Mouse (Mus musculus): Measurements from ENCODE around the gene Fmnl2.

Fmnl2 gene

GRCm38 (mm10) chr2:53125998-53126397 is 268.3 kb downstream of the Fmnl2 start:
- ChIA-PET POLR2A (interaction anchor here in 1 of 4 experiments (0.8 kb wide), 1 partner anchor 65 kb away, joined by 3 read pairs; the partner anchor contains the start of gene Prpf40a), CTCF (interaction anchor here (0.6 to 3.2 kb wide), 7 partner anchors 9 to 376 kb away, joined by 3 to 15 read pairs (median 6); no protein-coding TSS in a partner anchor)

- POLR2A ChIA-PET: no interaction called here
These were observed 271.4 kb downstream of the Fmnl2 start for GRCm38 (mm10) chr2:53129070-53129469.

GRCm38 (mm10) chr2:53131567-53131966 is 273.9 kb downstream of the Fmnl2 start:
- ChIA-PET POLR2A (interaction anchor here in 1 of 4 experiments (1.3 kb wide), 1 partner anchor 9 kb away, joined by 3 read pairs; no protein-coding TSS in a partner anchor), CTCF (interaction anchor here in 1 of 4 experiments (1.9 kb wide), 1 partner anchor 10 kb away, joined by 4 read pairs; no protein-coding TSS in a partner anchor)

More at GRCm38 (mm10) chr2:53129070-53129469, 271.4 kb downstream of the Fmnl2 start:
- CTCF ChIA-PET: no interaction called here

- ChIA-PET CTCF (interaction anchor here in 1 of 4 experiments (1.0 kb wide), 1 partner anchor 390 kb away, joined by 3 read pairs; no protein-coding TSS in a partner anchor), POLR2A (interaction anchor here in 1 of 4 experiments (2.3 kb wide), 1 partner anchor 44 kb away, joined by 11 read pairs; the partner anchor contains the start of genes Arl6ip6 and Prpf40a)
These were observed 289.2 kb downstream of the Fmnl2 start for GRCm38 (mm10) chr2:53146852-53147251.

GRCm38 (mm10) chr2:53173966-53174365 is 316.3 kb downstream of the Fmnl2 start:
- CTCF ChIA-PET: no interaction called here
- POLR2A ChIA-PET: interaction anchor here in 2 of 4 experiments (0.7 to 1.0 kb wide), 2 partner anchors 17 to 31 kb away, joined by 3 to 4 read pairs; partner anchors contain the start of genes Arl6ip6 (in 1 of the 2) and Prpf40a (in 1 of the 2)

- ChIA-PET CTCF (no interaction called here), POLR2A (interaction anchor here in 1 of 4 experiments (0.6 to 5.0 kb wide), 3 partner anchors 11 to 374 kb away, joined by 3 to 73 read pairs (median 11); partner anchors contain the start of genes Arl6ip6 and Prpf40a)
These were observed 321.3 kb downstream of the Fmnl2 start for GRCm38 (mm10) chr2:53178966-53179365.

- POLR2A ChIA-PET: interaction anchor here (0.7 to 5.0 kb wide), 8 partner anchors 10 to 437 kb away, joined by 3 to 73 read pairs (median 6); partner anchors contain the start of genes Prpf40a (in 4 of the 4) and Arl6ip6 (in 3 of the 4)
- CTCF ChIA-PET: no interaction called here
These were observed 322.2 kb downstream of the Fmnl2 start for GRCm38 (mm10) chr2:53179876-53180275.
